In the genomic region with DNA sequence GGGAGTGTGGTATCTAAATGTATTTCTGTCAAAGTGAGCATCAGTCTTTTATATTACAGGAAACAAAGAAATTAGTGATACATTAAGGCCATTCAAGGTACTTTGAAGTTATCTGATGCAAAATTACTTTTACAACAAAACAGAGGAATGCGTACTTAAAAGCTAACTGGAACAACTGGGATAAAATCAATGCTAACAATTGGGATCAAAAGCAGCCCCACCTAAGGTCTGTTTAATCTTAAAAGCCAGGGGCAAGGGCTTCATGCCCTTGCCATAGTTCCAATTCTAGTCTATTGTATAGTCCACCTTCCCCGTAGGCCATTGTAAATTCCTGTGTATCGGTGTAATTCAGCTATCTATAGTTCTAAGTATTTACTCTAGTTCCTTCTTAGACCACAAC, we compare ENCODE assay signal across 6 mouse cellular contexts. TPM values are rescaled to one million over a fixed set of nuclear protein-coding genes. Genes with fewer than 3 reads are reported as not detected.
DNase-seq lines count a peak whose midpoint lies in the region; TF ChIP-seq lines count a peak whose summit lies in the region.
"Not testable (repeated sequence)": the region's sequence is repeated elsewhere in the genome, so short reads cannot be mapped to it uniquely, and the experiment has no call there.

No protein-coding gene starts in this region.

- not testable (repeated sequence) for TF ChIP-seq POLR2A in ES-Bruce4 (IDR thresholded peaks at IDR 0.05; ENCODE audit: insufficient read depth, low read length)

- H3K27ac ChIP-seq in ES-Bruce4 (ENCODE audit: insufficient read depth, low read length) (peak overlapping the region; percentile 98), ES-E14 (ENCODE audit: insufficient read depth, low read depth, low read length, poor library complexity, severe bottlenecking) (peak overlapping the region; percentile 83)

- H3K9me3 ChIP-seq in ES-Bruce4 (replicated peaks; ENCODE audit: control insufficient read depth, insufficient read depth, low read length, poor library complexity, severe bottlenecking); ES-E14 (ENCODE audit: control insufficient read depth, insufficient read depth, low read depth, low read length): not testable (repeated sequence)

- not testable (repeated sequence) for H3K4me3 ChIP-seq in ES-Bruce4 (ENCODE audit: low read depth, low read length); ES-E14 (ENCODE audit: insufficient read depth in 1 of 2, low read depth in 1 of 2, low read length in 2 of 2, poor library complexity in 1 of 2, severe bottlenecking in 1 of 2)

- not testable (repeated sequence) for H3K4me1 ChIP-seq in ES-Bruce4 (ENCODE audit: control insufficient read depth, insufficient read depth, low read length)
- H3K4me1 ChIP-seq in ES-E14 (ENCODE audit: control insufficient read depth in 2 of 2, insufficient read depth in 2 of 2, low read length in 2 of 2, poor library complexity in 1 of 2): peaks cover 14% of the 10 kb centered on the region in 2 experiments

- TF ChIP-seq CTCF in ES-Bruce4 (IDR thresholded peaks at IDR 0.05; ENCODE audit: low read depth, low read length): not testable (repeated sequence)

- peaks cover 13% of the 10 kb centered on the region for H3K36me3 ChIP-seq in ES-Bruce4 (ENCODE audit: control insufficient read depth, insufficient read depth, low read length, poor library complexity, severe bottlenecking)
- H3K36me3 ChIP-seq in ES-E14 (ENCODE audit: control insufficient read depth, insufficient read depth, low read length, poor library complexity, severe bottlenecking): not testable (repeated sequence)

- H3K9ac ChIP-seq in ES-Bruce4 (ENCODE audit: low read depth, poor library complexity, severe bottlenecking); ES-E14 (ENCODE audit: insufficient read depth, low read depth, low read length, poor library complexity, severe bottlenecking): not testable (repeated sequence)

- in situ Hi-C loops in ES-E14 (cut with MboI; ENCODE audit: low sequenced_read_pairs in 2 of 2, unreplicated experiment in 2 of 2): not testable (repeated sequence)

- DNase-seq in ES-CJ7 (ENCODE audit: low read depth, low spot score) (peak; percentile 73), ES-E14 (ENCODE audit: low read depth, low spot score) (peak; percentile 68), R1 (ENCODE audit: low read depth, low spot score) (peak; percentile 80), WW6 (ENCODE audit: low read depth, low spot score) (peak; percentile 49), ZHBTc4 (ENCODE audit: low read depth, low spot score) (peak; percentile 91)

- not testable (repeated sequence) for TF ChIP-seq EP300 in ES-Bruce4 (IDR thresholded peaks at IDR 0.05; ENCODE audit: insufficient read depth, low read depth, low read length)

- not testable (repeated sequence) for H3K27me3 ChIP-seq in ES-Bruce4 (ENCODE audit: control insufficient read depth, insufficient read depth, low read length, poor library complexity, severe bottlenecking)

TF ChIP-seq in ES-E14, 5 proteins besides CTCF, POLR2A, EP300 and RAD21:
- peak; percentile 40 for TF ChIP-seq CHD2 (IDR thresholded peaks at IDR 0.05; ENCODE audit: low read depth, low read length)

RNA-seq across cellular contexts. Expression of gene Fancm, which starts 39.6 kb away (rescaled TPM):
- polyA plus RNA-seq in ES-Bruce4 (2011; ENCODE audit: insufficient read depth, insufficient read length, low read depth, missing spikeins): 56.1 and 59.7 TPM in 2 replicates
- total RNA-seq in ES-E14 (2012; rRNA removed): 45.6 and 51.2 TPM in 2 replicates

RNA-seq across cellular contexts. Expression of gene Fkbp3, which starts 41.2 kb away (rescaled TPM):
- polyA plus RNA-seq in ES-Bruce4 (2011; ENCODE audit: insufficient read depth, insufficient read length, low read depth, missing spikeins): 918 and 983 TPM in 2 replicates
- total RNA-seq in ES-E14 (2012; rRNA removed): 214 and 281 TPM in 2 replicates

RNA-seq across cellular contexts. Expression of gene Mis18bp1, which starts 57.4 kb away (rescaled TPM):
- polyA plus RNA-seq in ES-Bruce4 (2011; ENCODE audit: insufficient read depth, insufficient read length, low read depth, missing spikeins): 109 and 112 TPM in 2 replicates
- total RNA-seq in ES-E14 (2012; rRNA removed): 51.4 and 52.2 TPM in 2 replicates
